Mouse (Mus musculus): ENCODE measurements around the gene Polr2j. TPM values are rescaled to one million over a fixed set of nuclear protein-coding genes. Genes with fewer than 3 reads are reported as not detected.

Gene Polr2j
- polyA plus RNA-seq, 1 experiment: 139 TPM

DNA sequence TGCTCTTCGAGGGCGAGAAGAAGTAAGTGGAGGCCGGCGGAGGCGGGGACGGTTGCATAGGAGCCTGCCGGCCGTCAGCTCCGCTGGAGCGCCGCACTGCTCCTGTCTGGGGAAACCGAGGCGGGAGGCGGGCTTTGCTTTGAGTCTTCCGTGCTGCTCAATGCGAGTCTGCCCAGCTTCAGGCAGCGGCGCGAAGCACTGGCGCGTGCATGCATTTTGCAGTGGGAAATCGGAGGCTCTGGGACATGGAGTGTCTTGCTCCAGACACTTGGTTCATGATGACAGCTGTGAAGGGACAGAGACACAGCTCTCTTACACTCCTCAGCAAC, 317 bp downstream of the Polr2j start:
- H3ac ChIP-seq (ENCODE audit: control insufficient read depth, insufficient read length): peak overlapping the region; percentile 14
- H3K36me3 ChIP-seq (ENCODE audit: control insufficient read depth, insufficient read depth): no peaks in the 10 kb centered on the region
- TF ChIP-seq MYOD1 (IDR thresholded peaks at IDR 0.05; ENCODE audit: control insufficient read depth in 1 of 3, insufficient read length in 2 of 3, low read depth in 2 of 3) (no peak), E2F4 (IDR thresholded peaks at IDR 0.05; ENCODE audit: insufficient read depth) (no peak), REST (IDR thresholded peaks at IDR 0.05; ENCODE audit: insufficient read depth, insufficient read length) (no peak), POLR2A (IDR thresholded peaks at IDR 0.05; ENCODE audit: insufficient read length, low read depth) (no peak), TCF12 (IDR thresholded peaks at IDR 0.05; ENCODE audit: insufficient read depth, poor library complexity, severe bottlenecking) (no peak), MYOG (IDR thresholded peaks at IDR 0.05; ENCODE audit: control insufficient read depth in 1 of 3, insufficient read depth in 1 of 3, insufficient read length in 2 of 3, low read depth in 2 of 3) (no peak), SRF (IDR thresholded peaks at IDR 0.05; ENCODE audit: control insufficient read depth, insufficient read length, low read depth) (no peak), POLR2AphosphoS2 (IDR thresholded peaks at IDR 0.05; ENCODE audit: insufficient read length, low read depth) (no peak), CEBPB (IDR thresholded peaks at IDR 0.05; ENCODE audit: insufficient read depth, poor library complexity, severe bottlenecking) (no peak), USF1 (IDR thresholded peaks at IDR 0.05; ENCODE audit: low read depth) (no peak), TCF3 (IDR thresholded peaks at IDR 0.05; ENCODE audit: insufficient read length, low read depth) (no peak), MAX (IDR thresholded peaks at IDR 0.05; ENCODE audit: low read depth) (no peak)
- peaks cover 29% of the 10 kb centered on the region for H3K79me2 ChIP-seq (ENCODE audit: control insufficient read depth, insufficient read depth)
- H3K4me2 ChIP-seq (ENCODE audit: low read depth): peak overlapping the region; percentile 97
- no peaks in the 10 kb centered on the region for H3K27me3 ChIP-seq (ENCODE audit: control insufficient read depth, insufficient read depth, insufficient read length)
- H3K4me3 ChIP-seq: peak overlapping the region; percentile 68

DNA sequence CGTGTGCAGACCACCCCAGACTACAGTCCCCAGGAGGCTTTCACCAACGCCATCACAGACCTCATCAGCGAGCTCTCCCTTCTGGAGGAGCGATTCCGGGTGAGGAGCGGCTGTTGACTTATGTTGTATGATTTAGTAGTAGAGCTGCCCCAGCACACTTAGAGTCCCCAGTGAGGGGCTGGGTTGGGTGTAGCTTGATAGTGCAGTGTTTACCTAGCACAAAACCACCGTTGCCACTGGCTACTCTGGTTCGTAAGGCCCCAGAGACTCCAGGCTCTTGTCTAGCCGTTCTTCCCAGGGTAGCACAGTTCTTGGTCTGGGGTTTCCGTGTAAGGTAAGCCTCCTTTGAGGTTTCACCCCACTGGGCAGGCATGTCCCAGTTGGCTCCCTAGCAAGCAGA, 5.7 kb downstream of the Polr2j start:
- TF ChIP-seq REST (IDR thresholded peaks at IDR 0.05; ENCODE audit: insufficient read depth, insufficient read length) (no peak), E2F4 (IDR thresholded peaks at IDR 0.05; ENCODE audit: insufficient read depth) (no peak), MYOD1 (IDR thresholded peaks at IDR 0.05; ENCODE audit: control insufficient read depth in 1 of 3, insufficient read length in 2 of 3, low read depth in 2 of 3) (no peak), SRF (IDR thresholded peaks at IDR 0.05; ENCODE audit: control insufficient read depth, insufficient read length, low read depth) (no peak), TCF12 (IDR thresholded peaks at IDR 0.05; ENCODE audit: insufficient read depth, poor library complexity, severe bottlenecking) (no peak), POLR2AphosphoS2 (IDR thresholded peaks at IDR 0.05; ENCODE audit: insufficient read length, low read depth) (no peak), MYOG (IDR thresholded peaks at IDR 0.05; ENCODE audit: control insufficient read depth in 1 of 3, insufficient read depth in 1 of 3, insufficient read length in 2 of 3, low read depth in 2 of 3) (no peak), MAX (IDR thresholded peaks at IDR 0.05; ENCODE audit: low read depth) (no peak), POLR2A (IDR thresholded peaks at IDR 0.05; ENCODE audit: insufficient read length, low read depth) (no peak), CEBPB (IDR thresholded peaks at IDR 0.05; ENCODE audit: insufficient read depth, poor library complexity, severe bottlenecking) (no peak), TCF3 (IDR thresholded peaks at IDR 0.05; ENCODE audit: insufficient read length, low read depth) (no peak), USF1 (IDR thresholded peaks at IDR 0.05; ENCODE audit: low read depth) (no peak)
- Histone ChIP-seq H3K79me2 (ENCODE audit: control insufficient read depth, insufficient read depth) (peaks cover 23% of the 10 kb centered on the region), H3K4me3 (no peak overlapping the region), H3K4me2 (ENCODE audit: low read depth) (no peak overlapping the region), H3K27me3 (ENCODE audit: control insufficient read depth, insufficient read depth, insufficient read length) (no peaks in the 10 kb centered on the region), H3ac (ENCODE audit: control insufficient read depth, insufficient read length) (no peak overlapping the region), H3K36me3 (ENCODE audit: control insufficient read depth, insufficient read depth) (no peaks in the 10 kb centered on the region)

DNA sequence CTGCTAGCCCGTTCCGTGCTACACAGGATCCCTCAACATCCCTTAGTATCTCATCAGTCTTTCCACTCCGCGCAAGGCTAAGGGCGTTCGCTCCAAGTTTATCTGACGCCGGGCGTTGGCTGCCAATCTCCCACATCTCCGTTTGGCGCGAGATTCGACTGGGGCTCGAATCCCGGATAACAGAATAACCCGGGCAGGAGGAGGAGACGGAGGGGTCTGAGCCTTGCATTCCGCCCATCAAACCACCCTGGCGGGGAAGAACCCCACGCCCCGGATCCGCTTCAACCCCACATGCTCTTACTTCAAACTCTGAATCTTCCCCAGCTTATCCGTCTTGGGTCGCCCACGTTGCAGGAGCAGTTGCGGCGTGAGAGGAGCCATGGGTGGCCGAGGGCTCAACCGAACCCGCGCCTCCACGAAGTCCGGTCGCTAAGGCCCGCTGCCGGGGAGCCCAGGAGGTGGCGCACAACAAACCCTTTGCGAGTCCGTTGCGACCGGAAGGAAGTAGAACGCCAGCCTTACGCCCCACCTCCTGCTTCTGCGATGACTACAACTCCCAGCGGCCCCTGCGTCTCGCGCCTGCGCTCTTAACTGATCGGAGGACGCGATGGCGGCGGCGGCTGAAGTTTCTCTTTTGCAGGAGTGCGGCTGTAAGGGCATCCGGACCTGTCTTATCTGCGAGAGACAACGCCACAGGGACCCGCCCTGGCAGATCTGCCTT, 19.3 kb downstream of the Polr2j start, which contains the start of the genes Lrwd1 and Alkbh4:
Gene Lrwd1, minus strand, starts transcription at position 504 of the 721 bp plus-strand sequence.
Gene Alkbh4, plus strand, starts transcription at position 576 of the 721 bp plus-strand sequence.
- peak; percentile 41 for TF ChIP-seq E2F4 (IDR thresholded peaks at IDR 0.05; ENCODE audit: insufficient read depth)
- TF ChIP-seq USF1 (IDR thresholded peaks at IDR 0.05; ENCODE audit: low read depth): no peak
- TF ChIP-seq MYOG (IDR thresholded peaks at IDR 0.05; ENCODE audit: control insufficient read depth in 1 of 3, insufficient read depth in 1 of 3, insufficient read length in 2 of 3, low read depth in 2 of 3): peak in 1 of 3 experiments; percentile 9
- no peak for TF ChIP-seq TCF12 (IDR thresholded peaks at IDR 0.05; ENCODE audit: insufficient read depth, poor library complexity, severe bottlenecking)
- peak; percentile 68 for TF ChIP-seq POLR2AphosphoS2 (IDR thresholded peaks at IDR 0.05; ENCODE audit: insufficient read length, low read depth)
- TF ChIP-seq POLR2A (IDR thresholded peaks at IDR 0.05; ENCODE audit: insufficient read length, low read depth): peak; percentile 74
- Histone ChIP-seq H3K4me2 (ENCODE audit: low read depth) (peak within 1 kb of the TSS; percentile 79), H3K36me3 (ENCODE audit: control insufficient read depth, insufficient read depth) (peaks cover 2% of the 10 kb centered on the region), H3K79me2 (ENCODE audit: control insufficient read depth, insufficient read depth) (peaks cover 20% of the 10 kb centered on the region), H3K27me3 (ENCODE audit: control insufficient read depth, insufficient read depth, insufficient read length) (no peaks in the 10 kb centered on the region), H3ac (ENCODE audit: control insufficient read depth, insufficient read length) (peak within 1 kb of the TSS; percentile 45), H3K4me3 (peak within 1 kb of the TSS; percentile 96)

DNA sequence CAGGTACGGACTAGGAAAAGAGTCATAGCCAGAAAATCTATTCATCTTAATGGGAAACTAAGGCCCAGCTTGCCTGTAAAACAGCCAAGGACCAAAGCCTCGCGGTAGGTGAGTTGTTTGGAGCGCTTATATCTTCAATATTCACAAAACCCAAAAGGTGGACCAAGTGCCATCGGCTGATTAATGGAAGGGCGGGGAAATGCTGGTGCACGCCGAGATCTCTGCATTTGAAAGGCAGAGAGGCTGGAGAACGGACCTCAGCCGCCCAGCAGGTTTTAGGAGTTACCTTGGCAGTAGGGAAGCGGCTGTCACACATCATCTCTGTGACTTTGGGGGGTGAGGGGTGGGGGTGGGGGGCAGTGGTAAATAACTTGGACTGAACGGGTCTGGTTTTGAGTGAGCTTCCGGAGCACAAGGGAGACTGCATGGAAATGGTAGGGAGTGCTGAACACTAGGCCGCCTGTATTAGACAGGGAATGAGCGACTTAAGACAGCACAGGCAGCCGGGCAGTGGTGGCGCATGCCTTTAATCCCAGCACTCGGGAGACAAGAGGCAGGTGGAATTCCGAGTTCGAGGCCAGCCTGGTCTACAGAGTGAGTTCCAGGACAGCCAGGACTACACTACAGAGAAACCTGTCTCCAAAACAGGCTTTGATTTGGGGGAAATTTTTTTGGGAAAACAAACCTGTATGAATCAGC, 20.0 kb downstream of the Polr2j start:
- TF ChIP-seq POLR2A (IDR thresholded peaks at IDR 0.05; ENCODE audit: insufficient read length, low read depth) (peak; percentile 40), CEBPB (IDR thresholded peaks at IDR 0.05; ENCODE audit: insufficient read depth, poor library complexity, severe bottlenecking) (no peak)
- H3ac ChIP-seq (ENCODE audit: control insufficient read depth, insufficient read length): peak overlapping the region; percentile 45
- H3K36me3 ChIP-seq (ENCODE audit: control insufficient read depth, insufficient read depth): peaks cover 2% of the 10 kb centered on the region
- H3K79me2 ChIP-seq (ENCODE audit: control insufficient read depth, insufficient read depth): peaks cover 20% of the 10 kb centered on the region
- peak overlapping the region; percentile 96 for H3K4me3 ChIP-seq
- H3K27me3 ChIP-seq (ENCODE audit: control insufficient read depth, insufficient read depth, insufficient read length): no peaks in the 10 kb centered on the region
- peak overlapping the region; percentile 79 for H3K4me2 ChIP-seq (ENCODE audit: low read depth)
